Mouse (Mus musculus): ENCODE data around the gene Ceacam3. TPM values are rescaled to one million over a fixed set of nuclear protein-coding genes. Genes with fewer than 3 reads are reported as not detected.

Ceacam3 gene
- polyA plus RNA-seq, 1 experiment from 2014 or later: not detected

Other genes with a start within 250 kb of the Ceacam3 start
- gene Ptgir, start 243.8 kb upstream of the Ceacam3 start, polyA plus RNA-seq (2015; fragmentation: Nextera tagmentation; extraction: Ambion mirVana): 0.22 and 0.23 TPM in 2 replicates
- 405 and 443 TPM in 2 replicates for gene Calm3, start 226.2 kb upstream of the Ceacam3 start, polyA plus RNA-seq (2015; fragmentation: Nextera tagmentation; extraction: Ambion mirVana)
- 186 and 206 TPM in 2 replicates for gene Pnmal2, start 205.6 kb upstream of the Ceacam3 start, polyA plus RNA-seq (2015; fragmentation: Nextera tagmentation; extraction: Ambion mirVana)
- 83.1 and 89.5 TPM in 2 replicates for gene Pnmal1, start 190.6 kb upstream of the Ceacam3 start, polyA plus RNA-seq (2015; fragmentation: Nextera tagmentation; extraction: Ambion mirVana)
- gene Gm42372, start 167.2 kb upstream of the Ceacam3 start, polyA plus RNA-seq (2015; fragmentation: Nextera tagmentation; extraction: Ambion mirVana): 7.2 and 7.3 TPM in 2 replicates
- 6.4 and 6.9 TPM in 2 replicates for gene Ccdc8, start 157.6 kb upstream of the Ceacam3 start, polyA plus RNA-seq (2015; fragmentation: Nextera tagmentation; extraction: Ambion mirVana)
- gene Ppp5c, start 122.4 kb upstream of the Ceacam3 start, polyA plus RNA-seq (2015; fragmentation: Nextera tagmentation; extraction: Ambion mirVana): 118 and 127 TPM in 2 replicates
- gene Hif3a, start 87.9 kb upstream of the Ceacam3 start, polyA plus RNA-seq (2015; fragmentation: Nextera tagmentation; extraction: Ambion mirVana): 4.0 and 5.7 TPM in 2 replicates
- 5.7 and 7.2 TPM in 2 replicates for gene Psg16, start 76.2 kb upstream of the Ceacam3 start, polyA plus RNA-seq (2015; fragmentation: Nextera tagmentation; extraction: Ambion mirVana)
- 0.06 TPM in 1 of 2 replicates, not detected in the other for gene Psg29, start 53.2 kb downstream of the Ceacam3 start, polyA plus RNA-seq (2015; fragmentation: Nextera tagmentation; extraction: Ambion mirVana)